Mouse (Mus musculus): ENCODE results near the gene Tead4.

The Tead4 gene

GRCm38 (mm10) chr6:128291284-128291683 lies 9.3 kb downstream of the Tead4 start:
- no peak for DNase-seq (ENCODE audit: low spot score in 2 of 2)

GRCm38 (mm10) chr6:128288681-128289080 lies 11.9 kb downstream of the Tead4 start:
- DNase-seq (ENCODE audit: low spot score in 2 of 2): no peak

GRCm38 (mm10) chr6:128285792-128286430 lies 14.7 kb downstream of the Tead4 start:
- no peak for DNase-seq (ENCODE audit: low spot score in 2 of 2)

GRCm38 (mm10) chr6:128282126-128282525 lies 18.5 kb downstream of the Tead4 start:
- DNase-seq (ENCODE audit: low spot score in 2 of 2): no peak

- no peak for DNase-seq (ENCODE audit: low spot score in 2 of 2)
These were observed 20.0 kb downstream of the Tead4 start for GRCm38 (mm10) chr6:128280472-128281145.

- no peak for DNase-seq (ENCODE audit: low spot score in 2 of 2)
These were observed 21.0 kb downstream of the Tead4 start for GRCm38 (mm10) chr6:128279608-128280007.

GRCm38 (mm10) chr6:128279099-128279498 lies 21.5 kb downstream of the Tead4 start:
- DNase-seq (ENCODE audit: low spot score in 2 of 2): no peak

- DNase-seq (ENCODE audit: low spot score in 2 of 2): no peak
These were observed 23.2 kb downstream of the Tead4 start for GRCm38 (mm10) chr6:128277132-128278085.

- DNase-seq (ENCODE audit: low spot score in 2 of 2): no peak
These were observed 24.3 kb downstream of the Tead4 start for GRCm38 (mm10) chr6:128276349-128276748.

- DNase-seq (ENCODE audit: low spot score in 2 of 2): no peak
These were observed 25.0 kb downstream of the Tead4 start for GRCm38 (mm10) chr6:128275506-128276064.

GRCm38 (mm10) chr6:128273507-128273906 lies 27.1 kb downstream of the Tead4 start:
- DNase-seq (ENCODE audit: low spot score in 2 of 2): no peak

GRCm38 (mm10) chr6:128272754-128273153 lies 27.9 kb downstream of the Tead4 start:
- no peak for DNase-seq (ENCODE audit: low spot score in 2 of 2)

- no peak for DNase-seq (ENCODE audit: low spot score in 2 of 2)
These were observed 30.8 kb downstream of the Tead4 start for GRCm38 (mm10) chr6:128269850-128270249.

- no peak for DNase-seq (ENCODE audit: low spot score in 2 of 2)
These were observed 35.6 kb downstream of the Tead4 start for GRCm38 (mm10) chr6:128264870-128265526.

- DNase-seq (ENCODE audit: low spot score in 2 of 2): no peak
These were observed 39.1 kb downstream of the Tead4 start for GRCm38 (mm10) chr6:128261486-128261885.

GRCm38 (mm10) chr6:128259252-128259651 lies 41.4 kb downstream of the Tead4 start:
- DNase-seq (ENCODE audit: low spot score in 2 of 2): no peak

- DNase-seq (ENCODE audit: low spot score in 2 of 2): no peak
These were observed 44.7 kb downstream of the Tead4 start for GRCm38 (mm10) chr6:128255941-128256340.

- DNase-seq (ENCODE audit: low spot score in 2 of 2): no peak
These were observed 45.3 kb downstream of the Tead4 start for GRCm38 (mm10) chr6:128255292-128255691.

- DNase-seq (ENCODE audit: low spot score in 2 of 2): no peak
These were observed 46.1 kb downstream of the Tead4 start for GRCm38 (mm10) chr6:128254551-128254950.

- DNase-seq (ENCODE audit: low spot score in 2 of 2): no peak
These were observed 47.5 kb downstream of the Tead4 start for GRCm38 (mm10) chr6:128253111-128253510.

- no peak for DNase-seq (ENCODE audit: low spot score in 2 of 2)
These were observed 50.0 kb downstream of the Tead4 start for GRCm38 (mm10) chr6:128250596-128250995.
